Mouse (Mus musculus) megakaryocyte, adult 5-6 weeks (primary cell): ENCODE measurements around the gene Itgb7. TPM values are rescaled to one million over a fixed set of nuclear protein-coding genes. Genes with fewer than 3 reads are reported as not detected.

Experiments
- ATAC-seq: 2 replicates; pipeline ENCODE4 v1.8.0; 2016; ENCODE audit warnings: mild to moderate bottlenecking, inconsistent platforms; ENCODE audit not compliant: poor library complexity, severe bottlenecking
- total RNA-seq, 2 experiments: library from RNA; stranded (forward) in 1 of 2; stranded (reverse) in 1 of 2; fragments of 153-499, 151-499 nt in 1 of 2; fragments of 221-1000, 200-1000 nt in 1 of 2; gene quantifications; 2 replicates each; pipeline versions ENCODE4 v1.2.3 to v1.2.4; 2015 to 2017

Itgb7 gene
- total RNA-seq (2015) (638 and 660 TPM in 2 replicates), total RNA-seq (2017) (1,192 and 1,305 TPM in 2 replicates)

GRCm38 (mm10) chr15:102231748-102232147, at the start of gene Itgb7:
Itgb7 (minus strand) TSS chr15:102231944.
- peak; percentile 79 for ATAC-seq

GRCm38 (mm10) chr15:102280623-102281022, 48.9 kb upstream of the Itgb7 start:
- ATAC-seq, result no peak

- no peak for ATAC-seq
Observed at GRCm38 (mm10) chr15:102279783-102280520, 48.2 kb upstream of the Itgb7 start.

GRCm38 (mm10) chr15:102279092-102279782, 47.5 kb upstream of the Itgb7 start, which contains the start of gene Mfsd5:
Mfsd5 (plus strand) TSS chr15:102279454.
- ATAC-seq, result peak; percentile 94

GRCm38 (mm10) chr15:102278726-102279091, 47.0 kb upstream of the Itgb7 start:
- ATAC-seq, result no peak

- peak; percentile 67 for ATAC-seq
Observed at GRCm38 (mm10) chr15:102273982-102274716, 42.4 kb upstream of the Itgb7 start.

GRCm38 (mm10) chr15:102271441-102271840, 39.7 kb upstream of the Itgb7 start:
- ATAC-seq, result no peak

GRCm38 (mm10) chr15:102270274-102270960, 38.7 kb upstream of the Itgb7 start, which contains the start of gene Gm9918:
Gm9918 (plus strand) TSS chr15:102270563.
- no peak for ATAC-seq

- ATAC-seq, result 0 out of 2 replicates have a peak, but pooled peaks have one; percentile 38
Observed at GRCm38 (mm10) chr15:102265548-102265947, 33.8 kb upstream of the Itgb7 start.

- ATAC-seq, result no peak
Observed at GRCm38 (mm10) chr15:102263037-102263436, 31.3 kb upstream of the Itgb7 start.

GRCm38 (mm10) chr15:102262582-102262981, 30.8 kb upstream of the Itgb7 start:
- ATAC-seq, result 0 out of 2 replicates have a peak, but pooled peaks have one; percentile 12

- ATAC-seq, result no peak
Observed at GRCm38 (mm10) chr15:102258581-102259253, 27.0 kb upstream of the Itgb7 start.

- no peak for ATAC-seq
Observed at GRCm38 (mm10) chr15:102258076-102258470, 26.3 kb upstream of the Itgb7 start.

GRCm38 (mm10) chr15:102257202-102258075, 25.7 kb upstream of the Itgb7 start, which contains the start of gene Rarg:
Rarg (minus strand) TSS chr15:102257517.
- ATAC-seq, result peak; percentile 47

GRCm38 (mm10) chr15:102256431-102257201, 24.9 kb upstream of the Itgb7 start:
- no peak for ATAC-seq

- no peak for ATAC-seq
Observed at GRCm38 (mm10) chr15:102255547-102256255, 24.0 kb upstream of the Itgb7 start.

GRCm38 (mm10) chr15:102250521-102250920, 18.8 kb upstream of the Itgb7 start:
- no peak for ATAC-seq

- no peak for ATAC-seq
Observed at GRCm38 (mm10) chr15:102249967-102250366, 18.2 kb upstream of the Itgb7 start.
